Mouse (Mus musculus): ENCODE data around the gene Slc3a1.

Gene Slc3a1

GRCm38 (mm10) chr17:85088401-85088800, 60.2 kb downstream of the Slc3a1 start:
- no peak for DNase-seq (ENCODE audit: low read depth, low spot score)

GRCm38 (mm10) chr17:85089011-85089410, 60.8 kb downstream of the Slc3a1 start:
- no peak for DNase-seq (ENCODE audit: low read depth, low spot score)

GRCm38 (mm10) chr17:85089621-85090020, 61.4 kb downstream of the Slc3a1 start:
- DNase-seq (ENCODE audit: low read depth, low spot score) = no peak

GRCm38 (mm10) chr17:85090120-85091099, 62.2 kb downstream of the Slc3a1 start, which contains the start of the genes Prepl and Camkmt:
Gene Prepl (minus strand): TSS chr17:85090241.
Gene Camkmt (plus strand): TSS chr17:85090552.
- DNase-seq (ENCODE audit: low read depth, low spot score) = peak; percentile 97

- no peak for DNase-seq (ENCODE audit: low read depth, low spot score)
These were observed 63.6 kb downstream of the Slc3a1 start for GRCm38 (mm10) chr17:85091762-85092161.

GRCm38 (mm10) chr17:85096396-85096795, 68.2 kb downstream of the Slc3a1 start:
- DNase-seq (ENCODE audit: low read depth, low spot score) = no peak

GRCm38 (mm10) chr17:85098677-85099323, 70.6 kb downstream of the Slc3a1 start:
- no peak for DNase-seq (ENCODE audit: low read depth, low spot score)

GRCm38 (mm10) chr17:85100232-85100631, 72.1 kb downstream of the Slc3a1 start:
- DNase-seq (ENCODE audit: low read depth, low spot score) = no peak

- no peak for DNase-seq (ENCODE audit: low read depth, low spot score)
These were observed 73.6 kb downstream of the Slc3a1 start for GRCm38 (mm10) chr17:85101751-85102150.

GRCm38 (mm10) chr17:85103310-85103709, 75.1 kb downstream of the Slc3a1 start:
- no peak for DNase-seq (ENCODE audit: low read depth, low spot score)

- no peak for DNase-seq (ENCODE audit: low read depth, low spot score)
These were observed 82.5 kb downstream of the Slc3a1 start for GRCm38 (mm10) chr17:85110640-85111039.

- no peak for DNase-seq (ENCODE audit: low read depth, low spot score)
These were observed 85.3 kb downstream of the Slc3a1 start for GRCm38 (mm10) chr17:85113441-85113840.
